Mouse (Mus musculus): ENCODE results near the gene Apbb2.
A peak's percentile ranks its signal among the peaks of the same experiment; 100 is the strongest.

Apbb2 gene

GRCm38 (mm10) chr5:66476266-66476665 lies 142.3 kb downstream of the Apbb2 start:
- DNase-seq (ENCODE audit: low read depth, low spot score): peak; percentile 59

- no peak for DNase-seq (ENCODE audit: low read depth, low spot score)
Observed at GRCm38 (mm10) chr5:66475824-66476223, 142.8 kb downstream of the Apbb2 start.

- no peak for DNase-seq (ENCODE audit: low read depth, low spot score)
Observed at GRCm38 (mm10) chr5:66474153-66474552, 144.4 kb downstream of the Apbb2 start.

- no peak for DNase-seq (ENCODE audit: low read depth, low spot score)
Observed at GRCm38 (mm10) chr5:66473599-66473998, 145.0 kb downstream of the Apbb2 start.

- DNase-seq (ENCODE audit: low read depth, low spot score): no peak
Observed at GRCm38 (mm10) chr5:66470837-66471236, 147.7 kb downstream of the Apbb2 start.

- no peak for DNase-seq (ENCODE audit: low read depth, low spot score)
Observed at GRCm38 (mm10) chr5:66469685-66470084, 148.9 kb downstream of the Apbb2 start.

GRCm38 (mm10) chr5:66468331-66469001 lies 150.1 kb downstream of the Apbb2 start:
- DNase-seq (ENCODE audit: low read depth, low spot score): no peak

GRCm38 (mm10) chr5:66462665-66463064 lies 155.9 kb downstream of the Apbb2 start:
- DNase-seq (ENCODE audit: low read depth, low spot score): no peak

GRCm38 (mm10) chr5:66458851-66459250 lies 159.7 kb downstream of the Apbb2 start:
- no peak for DNase-seq (ENCODE audit: low read depth, low spot score)

GRCm38 (mm10) chr5:66455271-66455670 lies 163.3 kb downstream of the Apbb2 start:
- no peak for DNase-seq (ENCODE audit: low read depth, low spot score)

- DNase-seq (ENCODE audit: low read depth, low spot score): no peak
Observed at GRCm38 (mm10) chr5:66454826-66455225, 163.8 kb downstream of the Apbb2 start.

GRCm38 (mm10) chr5:66453106-66453505 lies 165.5 kb downstream of the Apbb2 start:
- DNase-seq (ENCODE audit: low read depth, low spot score): no peak

- DNase-seq (ENCODE audit: low read depth, low spot score): no peak
Observed at GRCm38 (mm10) chr5:66451561-66451960, 167.0 kb downstream of the Apbb2 start.

GRCm38 (mm10) chr5:66445497-66445896 lies 173.1 kb downstream of the Apbb2 start:
- DNase-seq (ENCODE audit: low read depth, low spot score): no peak

GRCm38 (mm10) chr5:66442260-66442659 lies 176.3 kb downstream of the Apbb2 start:
- DNase-seq (ENCODE audit: low read depth, low spot score): peak; percentile 56

GRCm38 (mm10) chr5:66436791-66437246 lies 181.8 kb downstream of the Apbb2 start:
- DNase-seq (ENCODE audit: low read depth, low spot score): peak; percentile 65

GRCm38 (mm10) chr5:66435158-66435557 lies 183.4 kb downstream of the Apbb2 start:
- DNase-seq (ENCODE audit: low read depth, low spot score): no peak

- no peak for DNase-seq (ENCODE audit: low read depth, low spot score)
Observed at GRCm38 (mm10) chr5:66429076-66429475, 189.5 kb downstream of the Apbb2 start.

- DNase-seq (ENCODE audit: low read depth, low spot score): peak; percentile 63
Observed at GRCm38 (mm10) chr5:66428071-66428470, 190.5 kb downstream of the Apbb2 start.

- DNase-seq (ENCODE audit: low read depth, low spot score): peak; percentile 56
Observed at GRCm38 (mm10) chr5:66423909-66424308, 194.7 kb downstream of the Apbb2 start.

- DNase-seq (ENCODE audit: low read depth, low spot score): no peak
Observed at GRCm38 (mm10) chr5:66423466-66423865, 195.1 kb downstream of the Apbb2 start.

GRCm38 (mm10) chr5:66421954-66422353 lies 196.6 kb downstream of the Apbb2 start:
- no peak for DNase-seq (ENCODE audit: low read depth, low spot score)

- no peak for DNase-seq (ENCODE audit: low read depth, low spot score)
Observed at GRCm38 (mm10) chr5:66421230-66421629, 197.4 kb downstream of the Apbb2 start.

GRCm38 (mm10) chr5:66420011-66420410 lies 198.6 kb downstream of the Apbb2 start:
- DNase-seq (ENCODE audit: low read depth, low spot score): no peak

All from brain, adult 2 months (tissue).